Mouse (Mus musculus) small intestine, adult 2 months (tissue): ENCODE measurements around the gene Grxcr1.

Experiments
- CTCF ChIP-seq: fragments of 200-500 bp; IDR thresholded peaks from 2 replicates; pipeline ENCODE4 v1.5.1; 2012; ENCODE audit warnings: low read depth, mild to moderate bottlenecking, control low read depth, inconsistent platforms, low read length, moderate library complexity, mixed read lengths; ENCODE audit not compliant: insufficient replicate concordance, insufficient read length; ENCODE audit errors: extremely low read depth
- POLR2A ChIP-seq: fragments of 200-500 bp; IDR thresholded peaks from 2 replicates; pipeline ENCODE4 v1.6.1; 2012; ENCODE audit warnings: low read depth, mild to moderate bottlenecking, control low read depth, inconsistent platforms, low read length, moderate library complexity

DNA sequence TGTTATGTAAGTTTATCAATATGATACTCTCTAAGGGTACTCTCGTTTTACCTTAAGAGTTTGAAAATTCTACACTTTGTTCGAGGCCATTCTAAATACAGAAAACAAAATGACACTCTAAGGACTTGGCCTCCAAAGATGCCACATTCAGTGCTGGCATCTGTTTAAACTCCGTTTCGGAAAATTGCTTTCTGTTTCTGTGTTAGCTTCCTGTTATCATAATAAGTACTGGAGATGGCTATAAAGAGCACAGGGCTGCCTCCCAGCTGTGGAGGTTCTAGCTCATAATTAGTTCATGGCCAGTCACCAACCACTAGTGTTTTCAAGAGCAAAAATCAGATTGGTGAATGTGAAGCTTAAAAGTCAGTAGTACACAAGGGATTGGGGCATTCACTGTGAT is 4.2 kb upstream of the Grxcr1 start:
- TF ChIP-seq CTCF, result no peak
- TF ChIP-seq POLR2A, result no peak
